Mouse (Mus musculus) kidney, adult 2 months (tissue): ENCODE measurements around the gene Stt3b.

Source experiments
- CTCF ChIP-seq: fragments of 200-500 bp; conservative IDR thresholded peaks from 2 replicates; pipeline ENCODE4 v1.5.1; 2011; ENCODE audit warnings: low read depth, mild to moderate bottlenecking, control low read depth, low read length, moderate library complexity, mixed read lengths; ENCODE audit not compliant: insufficient read depth, insufficient read length
- POLR2A ChIP-seq: fragments of 200-500 bp; IDR thresholded peaks from one replicate; pipeline ENCODE4 v1.6.1; 2011; ENCODE audit warnings: low read depth, low read length, control low read depth

DNA sequence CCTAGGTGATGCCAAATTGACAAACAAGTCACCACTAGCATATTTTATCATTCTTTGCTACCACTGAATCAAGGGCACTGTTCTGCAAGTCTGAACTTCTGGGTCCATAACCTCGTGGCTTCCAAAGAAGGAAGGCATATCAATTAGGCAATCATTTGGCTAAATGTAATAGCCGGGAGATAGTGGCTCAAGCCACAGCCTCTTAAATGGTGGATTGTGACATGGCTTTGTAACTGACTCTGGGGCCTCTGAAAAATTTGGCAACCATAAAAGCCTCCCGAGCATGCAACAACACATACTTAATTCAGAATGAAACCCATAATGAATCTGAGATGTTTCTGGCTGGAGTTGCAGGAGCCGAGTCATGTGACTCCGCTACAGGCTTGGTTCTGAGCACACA, 6.8 kb upstream of the Stt3b start:
- TF ChIP-seq CTCF (no peak), POLR2A (no peak)
